Mouse (Mus musculus) liver, embryonic 12.5 days (tissue): ENCODE measurements around the gene Dcps. TPM values are rescaled to one million over a fixed set of nuclear protein-coding genes. Genes with fewer than 3 reads are reported as not detected.

Experiments
- ATAC-seq: fragments of 200-750 bp; cut with Nextera tagmentation; 2 replicates; pipeline ENCODE4 v1.8.0; 2017; ENCODE audit warnings: moderate number of reproducible peaks, mild to moderate bottlenecking, moderate library complexity
- H3K27ac ChIP-seq: fragments of 300-500 bp; sonication (generic); 2 replicates; pipeline ENCODE4 v1.5.1; 2016; ENCODE audit warnings: mild to moderate bottlenecking
- H3K27me3 ChIP-seq: fragments of 300-500 bp; sonication (generic); replicated peaks from 2 replicates; pipeline ENCODE4 v1.6.1; 2016; ENCODE audit warnings: mild to moderate bottlenecking, moderate library complexity
- H3K36me3 ChIP-seq: fragments of 300-500 bp; sonication (generic); 2 replicates; pipeline ENCODE4 v1.6.1; 2016; ENCODE audit warnings: mild to moderate bottlenecking, moderate library complexity
- H3K4me1 ChIP-seq: fragments of 300-500 bp; sonication (generic); 2 replicates; pipeline ENCODE4 v1.6.1; 2016
- H3K4me2 ChIP-seq: fragments of 300-500 bp; sonication (generic); 2 replicates; pipeline ENCODE4 v1.6.1; 2016; ENCODE audit warnings: mild to moderate bottlenecking, moderate library complexity
- H3K4me3 ChIP-seq: fragments of 300-500 bp; sonication (generic); 2 replicates; pipeline ENCODE4 v1.5.1; 2016; ENCODE audit warnings: mild to moderate bottlenecking, moderate library complexity
- H3K9ac ChIP-seq: fragments of 300-500 bp; sonication (generic); 2 replicates; pipeline ENCODE4 v1.6.1; 2016; ENCODE audit warnings: mild to moderate bottlenecking, moderate library complexity
- H3K9me3 ChIP-seq: fragments of 300-500 bp; sonication (generic); replicated peaks from 2 replicates; pipeline ENCODE4 v1.6.1; 2016; ENCODE audit warnings: mild to moderate bottlenecking, moderate library complexity
- WGBS: fragments of 180-500 bp; shearing (Covaris S2); methylation state at CpG from one replicate; pipeline ENCODE4 v1.1.7; 2016; ENCODE audit not compliant: insufficient replicate concordance; 5-methylcytosine and 5-hydroxymethylcytosine counted together
- polyA plus RNA-seq: library from polyadenylated mRNA; unstranded; fragments of >200 nt; fragmentation: Nextera tagmentation; extraction: Ambion mirVana; gene quantifications from 2 replicates; pipeline ENCODE4 v1.2.1, GENCODE M21; 2016

Gene Dcps
- 65.9 and 66.0 TPM in 2 replicates for polyA plus RNA-seq

DNA sequence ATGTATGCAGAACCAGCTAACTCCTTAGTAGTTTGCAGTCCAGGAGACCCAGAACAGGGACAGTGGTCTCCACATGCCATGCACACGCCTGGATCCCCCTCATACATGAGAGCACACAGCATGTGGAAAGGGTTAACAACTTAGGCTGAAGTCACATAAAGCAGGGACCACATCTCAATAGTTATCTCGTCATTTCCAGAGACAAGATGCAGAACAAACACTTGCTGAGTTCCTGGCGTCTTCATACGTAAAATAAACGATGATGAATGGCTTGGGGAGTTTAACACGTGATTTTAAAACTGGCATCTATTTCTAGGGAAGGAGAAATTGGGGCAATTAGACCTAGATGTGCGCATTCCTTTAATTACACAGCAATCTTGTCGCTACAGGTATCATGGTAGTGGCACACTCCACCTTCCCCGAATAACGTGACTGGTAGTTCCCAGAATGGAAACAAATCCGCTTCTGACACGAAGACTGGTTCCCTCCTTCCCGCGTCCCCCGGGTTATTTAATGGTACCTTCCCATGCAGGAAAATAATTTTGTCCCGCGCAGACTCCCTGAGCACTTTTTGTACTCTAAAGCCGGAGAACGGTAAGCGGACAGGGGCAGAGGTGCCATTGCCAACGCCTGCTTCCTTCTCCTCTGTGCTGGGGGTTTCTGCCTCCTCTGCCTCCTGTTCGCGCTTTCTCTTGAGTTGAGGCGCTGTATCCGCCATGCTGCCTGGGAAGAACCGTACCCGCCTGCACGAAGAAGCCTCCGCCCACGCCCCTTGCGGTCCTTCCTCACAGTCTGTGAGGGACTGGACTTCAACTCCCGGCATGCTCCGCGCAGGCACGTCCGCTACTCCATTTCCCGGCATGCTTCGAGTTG is at the start of gene Dcps:
Gene Dcps, minus strand, starts transcription at position 811 of the 873 bp plus-strand sequence.
- Histone ChIP-seq H3K4me3 (peak within 1 kb of the TSS; percentile 68), H3K4me1 (peaks cover 37% of the 10 kb centered on the region), H3K36me3 (peaks cover 12% of the 10 kb centered on the region), H3K9me3 (no peaks in the 10 kb centered on the region), H3K9ac (peak within 1 kb of the TSS; percentile 70), H3K4me2 (peak within 1 kb of the TSS; percentile 74), H3K27ac (peak within 1 kb of the TSS; percentile 84), H3K27me3 (no peaks in the 10 kb centered on the region)
- under 1% methylated on average over 38 of the region's 38 CpGs for WGBS
- ATAC-seq, result peak; percentile 98

- H3K9me3 ChIP-seq, result no peaks in the 10 kb centered on the region
- H3K9ac ChIP-seq, result no peak overlapping the region
- H3K4me2 ChIP-seq, result no peak overlapping the region
- 90% methylated on average over 3 of the region's 3 CpGs for WGBS
- no peak for ATAC-seq
- H3K4me1 ChIP-seq, result no peaks in the 10 kb centered on the region
- no peak overlapping the region for H3K4me3 ChIP-seq
- no peaks in the 10 kb centered on the region for H3K27me3 ChIP-seq
- peaks cover 45% of the 10 kb centered on the region for H3K36me3 ChIP-seq
- H3K27ac ChIP-seq, result no peak overlapping the region
Observed at GRCm38 (mm10) chr9:35223466-35223865, 47.6 kb upstream of the Dcps start.

DNA sequence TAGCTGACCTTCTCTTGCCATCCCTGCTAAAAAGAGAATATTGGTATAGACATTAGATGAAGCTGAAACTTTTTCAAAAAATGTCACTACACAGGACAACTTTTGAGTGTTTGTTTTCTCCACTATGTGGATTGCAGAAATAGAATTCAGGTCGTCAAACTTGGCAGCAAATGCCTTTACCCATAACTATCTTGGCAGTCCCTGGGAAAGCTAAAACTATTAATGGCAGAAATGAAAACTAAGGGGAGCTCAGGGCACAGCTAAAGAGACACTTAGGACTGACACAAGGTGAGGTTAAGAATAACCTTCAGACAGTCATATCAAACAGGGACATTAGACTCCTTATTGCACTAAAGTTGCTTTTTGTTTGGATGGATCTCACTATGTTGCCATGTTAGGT is 42.1 kb upstream of the Dcps start:
- ATAC-seq, result no peak
- Histone ChIP-seq H3K4me3 (no peak overlapping the region), H3K36me3 (peaks cover 82% of the 10 kb centered on the region), H3K27ac (no peak overlapping the region), H3K9ac (no peak overlapping the region), H3K4me1 (no peaks in the 10 kb centered on the region), H3K27me3 (no peaks in the 10 kb centered on the region), H3K4me2 (no peak overlapping the region), H3K9me3 (no peaks in the 10 kb centered on the region)
- WGBS, result 58% methylated on average over 1 of the region's 1 CpGs

DNA sequence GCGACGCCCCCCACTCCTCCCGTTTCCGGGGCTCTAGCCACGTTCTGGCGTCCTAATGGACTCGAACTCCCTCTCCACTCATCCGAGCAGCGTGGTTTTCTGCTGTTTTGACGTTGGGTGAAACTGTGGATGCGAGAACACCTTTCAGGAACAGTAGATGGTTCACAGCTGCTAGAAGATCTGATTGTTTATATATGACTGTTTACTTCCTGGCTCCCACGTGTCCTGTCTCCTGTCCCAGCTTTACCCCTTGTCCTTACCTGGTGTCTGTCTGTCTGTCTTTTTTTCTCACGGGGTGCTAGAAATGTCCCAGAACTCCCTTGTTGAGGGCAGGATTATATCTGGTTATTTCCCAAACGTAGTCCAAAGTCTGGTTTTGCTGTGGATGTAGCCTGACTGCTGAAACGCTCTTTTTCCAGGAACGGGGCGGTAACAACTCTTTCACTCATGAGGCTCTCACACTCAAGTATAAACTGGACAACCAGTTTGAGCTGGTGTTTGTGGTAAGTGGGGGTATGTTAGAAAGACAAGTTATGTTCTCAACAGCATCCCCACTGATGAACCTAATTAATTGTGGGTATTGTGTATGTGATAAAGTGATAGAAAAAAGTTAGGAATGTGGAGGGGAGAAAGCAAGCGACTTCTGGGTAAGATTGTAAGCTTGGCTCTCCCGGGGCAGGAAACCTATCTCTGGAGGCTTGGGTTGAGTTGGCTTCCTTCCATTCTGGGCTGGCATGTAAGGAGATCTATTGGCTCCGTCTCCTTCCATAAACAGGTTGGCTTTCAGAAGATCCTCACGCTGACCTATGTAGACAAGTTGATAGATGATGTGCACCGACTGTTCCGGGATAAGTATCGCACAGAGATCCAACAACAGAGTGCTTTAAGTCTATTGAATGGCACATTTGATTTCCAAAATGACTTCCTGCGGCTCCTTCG is 36.0 kb upstream of the Dcps start:
- no peak for ATAC-seq
- Histone ChIP-seq H3K9me3 (no peaks in the 10 kb centered on the region; the same call in 1 of the 2 replicates), H3K4me2 (peak overlapping the region; percentile 78), H3K9ac (peak overlapping the region; percentile 86), H3K36me3 (peaks cover 73% of the 10 kb centered on the region), H3K27me3 (no peaks in the 10 kb centered on the region), H3K27ac (peak overlapping the region; percentile 79), H3K4me1 (peaks cover 23% of the 10 kb centered on the region), H3K4me3 (peak overlapping the region; percentile 90)
- 27% methylated on average over 26 of the region's 26 CpGs for WGBS

- Histone ChIP-seq H3K4me3 (peak within 1 kb of the TSS; percentile 90), H3K4me1 (peaks cover 23% of the 10 kb centered on the region), H3K27me3 (no peaks in the 10 kb centered on the region), H3K27ac (peak within 1 kb of the TSS; percentile 85), H3K4me2 (peak within 1 kb of the TSS; percentile 92), H3K9me3 (no peaks in the 10 kb centered on the region; the same call in 1 of the 2 replicates), H3K9ac (peak within 1 kb of the TSS; percentile 90), H3K36me3 (peaks cover 73% of the 10 kb centered on the region)
- ATAC-seq, result peak; percentile 99
- WGBS, result under 1% methylated on average over 72 of the region's 72 CpGs
Observed at GRCm38 (mm10) chr9:35210542-35211474, 34.9 kb upstream of the Dcps start, which contains the start of gene Foxred1. Gene Foxred1 (minus strand): TSS chr9:35211055.

GRCm38 (mm10) chr9:35204421-35204820 is 28.6 kb upstream of the Dcps start:
- Histone ChIP-seq H3K9ac (no peak overlapping the region), H3K9me3 (no peaks in the 10 kb centered on the region; the same call in 1 of the 2 replicates), H3K36me3 (peaks cover 57% of the 10 kb centered on the region), H3K4me1 (peaks cover 44% of the 10 kb centered on the region), H3K4me2 (no peak overlapping the region), H3K4me3 (no peak overlapping the region), H3K27me3 (no peaks in the 10 kb centered on the region), H3K27ac (no peak overlapping the region)
- no peak for ATAC-seq
- 83% methylated on average over 2 of the region's 2 CpGs for WGBS

GRCm38 (mm10) chr9:35203536-35203935 is 27.7 kb upstream of the Dcps start:
- Histone ChIP-seq H3K4me1 (peaks cover 50% of the 10 kb centered on the region), H3K9ac (no peak overlapping the region), H3K9me3 (no peaks in the 10 kb centered on the region; the same call in 1 of the 2 replicates), H3K4me2 (no peak overlapping the region), H3K36me3 (peaks cover 49% of the 10 kb centered on the region), H3K27me3 (no peaks in the 10 kb centered on the region), H3K4me3 (no peak overlapping the region), H3K27ac (no peak overlapping the region; the same call in 1 of the 2 replicates)
- no peak for ATAC-seq
- WGBS, result 28% methylated on average over 3 of the region's 3 CpGs

DNA sequence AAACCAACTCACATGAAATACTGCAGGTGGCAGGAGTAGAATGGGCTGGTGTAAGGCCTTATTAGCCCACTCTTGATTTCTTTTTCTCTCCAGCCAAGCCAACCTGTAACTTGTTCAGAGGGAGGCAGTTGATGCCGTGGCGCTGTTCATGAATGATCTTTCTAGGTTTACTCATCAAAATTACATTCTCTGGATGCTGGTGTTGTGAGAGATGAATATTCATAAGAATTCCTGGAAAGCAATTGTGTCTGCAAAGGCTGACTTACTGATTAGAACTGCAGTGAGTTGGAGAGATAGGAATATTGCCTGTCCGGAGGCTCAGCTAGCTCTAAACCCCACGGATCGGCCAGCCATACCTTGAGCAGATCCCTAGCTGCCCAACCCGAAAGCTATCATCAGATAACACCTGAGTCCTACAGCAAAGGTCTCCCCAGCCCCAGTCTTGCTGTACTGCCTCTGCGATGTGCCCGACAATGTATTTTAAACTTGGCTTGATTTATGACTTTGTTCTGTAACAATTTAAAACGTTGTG is 24.7 kb upstream of the Dcps start:
- H3K9me3 ChIP-seq, result no peaks in the 10 kb centered on the region
- H3K36me3 ChIP-seq, result peaks cover 19% of the 10 kb centered on the region
- H3K9ac ChIP-seq, result peak overlapping the region; percentile 81
- 27% methylated on average over 9 of the region's 9 CpGs for WGBS
- H3K4me2 ChIP-seq, result peak overlapping the region; percentile 87
- H3K4me3 ChIP-seq, result peak overlapping the region; percentile 71
- ATAC-seq, result peak; percentile 75
- peak overlapping the region; percentile 78 for H3K27ac ChIP-seq
- H3K4me1 ChIP-seq, result peaks cover 53% of the 10 kb centered on the region
- H3K27me3 ChIP-seq, result no peaks in the 10 kb centered on the region

DNA sequence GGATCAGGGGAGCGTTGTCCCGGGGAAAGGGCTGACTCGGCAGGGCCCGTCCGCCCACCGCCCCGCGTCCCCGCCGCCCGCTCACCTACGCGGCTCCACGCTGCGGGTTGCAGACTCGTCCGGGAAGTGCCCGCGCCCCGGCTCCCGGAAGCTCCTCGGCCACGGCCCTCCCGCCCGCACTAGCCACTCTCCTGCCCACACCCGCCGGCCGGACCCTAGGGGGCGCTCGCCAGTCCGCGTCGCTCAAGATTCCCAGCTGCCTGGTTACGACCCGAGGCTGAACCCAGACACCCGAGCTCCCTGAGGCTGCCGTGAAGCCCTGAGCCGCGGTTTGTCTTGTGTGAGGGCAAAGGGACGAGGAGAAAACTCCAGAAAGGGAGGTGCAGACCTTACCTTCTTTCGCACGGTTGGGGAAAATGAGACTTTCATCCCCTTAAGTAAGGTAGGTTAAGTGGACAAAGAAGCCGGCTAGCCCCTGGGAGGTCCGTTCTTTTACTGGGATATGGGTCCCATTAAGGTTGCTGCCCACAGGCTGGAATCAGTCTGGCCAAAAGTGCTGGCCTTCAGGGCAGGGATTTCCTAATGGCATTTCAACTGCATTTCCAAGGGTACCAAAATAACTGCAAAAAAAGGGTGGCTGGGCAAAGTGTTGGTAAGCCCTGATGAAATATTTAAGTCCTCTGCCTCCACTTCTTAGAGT is 24.1 kb upstream of the Dcps start, which contains the start of the genes Srpr and Tirap:
Gene Srpr, plus strand, starts transcription at position 404 of the 700 bp plus-strand sequence.
Gene Tirap, minus strand, starts transcription at position 520 of the 700 bp plus-strand sequence.
- H3K9ac ChIP-seq, result peak within 1 kb of the TSS; percentile 81
- H3K36me3 ChIP-seq, result peaks cover 12% of the 10 kb centered on the region
- peak within 1 kb of the TSS; percentile 71 for H3K4me3 ChIP-seq
- H3K27me3 ChIP-seq, result no peaks in the 10 kb centered on the region
- WGBS, result 0% methylated on average over 44 of the region's 44 CpGs
- H3K9me3 ChIP-seq, result no peaks in the 10 kb centered on the region
- peak within 1 kb of the TSS; percentile 78 for H3K27ac ChIP-seq
- peak; percentile 89 for ATAC-seq
- H3K4me1 ChIP-seq, result peaks cover 53% of the 10 kb centered on the region
- H3K4me2 ChIP-seq, result peak within 1 kb of the TSS; percentile 87
